Mouse (Mus musculus) thymus, adult 2 months (tissue): ENCODE measurements at regions not wholly inside any gene's neighbourhood (a gene's known extent, or its start where the extent isn't known, plus 50 kb on each side); places are given as distances from the start of the nearest gene placed in this dataset.

Experiments used
- CTCF ChIP-seq: fragments of 200-500 bp; IDR thresholded peaks from 2 replicates; pipeline ENCODE4 v1.5.1; 2012; ENCODE audit warnings: mild to moderate bottlenecking, control low read depth, low read length, moderate library complexity, borderline replicate concordance; ENCODE audit not compliant: control insufficient read depth, poor library complexity, insufficient read depth; ENCODE audit errors: extremely low read depth
- POLR2A ChIP-seq: fragments of 200-500 bp; IDR thresholded peaks from 2 replicates; pipeline ENCODE4 v1.6.1; 2012; ENCODE audit warnings: mild to moderate bottlenecking, low read length, control low read depth, moderate library complexity; ENCODE audit not compliant: control insufficient read depth, poor library complexity, insufficient read depth; ENCODE audit errors: extremely low read depth

- TF ChIP-seq POLR2A (no peak), CTCF (no peak)
These were observed 53.2 kb upstream of the Id4 start for GRCm38 (mm10) chr13:48207824-48208223.
